Mouse (Mus musculus) heart, postnatal 0 days (tissue): ENCODE data around the gene Slc35f4. TPM values are rescaled to one million over a fixed set of nuclear protein-coding genes. Genes with fewer than 3 reads are reported as not detected.

Experiments
- ATAC-seq: fragments of 200-750 bp; cut with Nextera tagmentation; 2 replicates; pipeline ENCODE4 v1.8.0; 2017; ENCODE audit warnings: low read depth, moderate number of reproducible peaks, moderate library complexity; ENCODE audit not compliant: insufficient read depth
- DNase-seq: peaks from one replicate; pipeline ENCODE4 v3.0.0-alpha.2; 2016; ENCODE audit warnings: low spot score
- H3K27ac ChIP-seq: fragments of 300-500 bp; sonication (generic); 2 replicates; pipeline ENCODE4 v1.5.1; 2014; ENCODE audit warnings: low read depth, mild to moderate bottlenecking
- H3K27me3 ChIP-seq: fragments of 300-500 bp; sonication (generic); 2 replicates; pipeline ENCODE4 v1.6.1; 2014; ENCODE audit warnings: low read length, mixed read lengths; ENCODE audit not compliant: control insufficient read depth, insufficient read depth
- H3K36me3 ChIP-seq: fragments of 300-500 bp; sonication (generic); replicated peaks from 2 replicates; pipeline ENCODE4 v1.6.1; 2014; ENCODE audit warnings: low read length, mixed read lengths; ENCODE audit not compliant: control insufficient read depth, insufficient read depth
- H3K4me1 ChIP-seq: fragments of 300-500 bp; sonication (generic); 2 replicates; pipeline ENCODE4 v1.6.1; 2014; ENCODE audit warnings: antibody characterized with exemption; ENCODE audit not compliant: control insufficient read depth, insufficient read depth
- H3K4me2 ChIP-seq: fragments of 300-500 bp; sonication (generic); 2 replicates; pipeline ENCODE4 v1.6.1; 2014; ENCODE audit warnings: low read depth, mild to moderate bottlenecking, low read length, moderate library complexity
- H3K4me3 ChIP-seq: fragments of 300-500 bp; sonication (generic); 2 replicates; pipeline ENCODE4 v1.5.1; 2014; ENCODE audit warnings: low read depth, low read length
- H3K9ac ChIP-seq: fragments of 300-500 bp; sonication (generic); replicated peaks from 2 replicates; pipeline ENCODE4 v1.6.1; 2014; ENCODE audit warnings: low read depth, low read length, mixed read lengths
- H3K9me3 ChIP-seq: fragments of 300-500 bp; sonication (generic); replicated peaks from 2 replicates; pipeline ENCODE4 v1.6.1; 2016; ENCODE audit warnings: low read length; ENCODE audit not compliant: control insufficient read depth
- CTCF ChIP-seq: IDR thresholded peaks from 2 replicates; pipeline ENCODE4 v1.5.1; 2016; ENCODE audit warnings: antibody characterized with exemption, control low read depth, low read depth
- EP300 ChIP-seq: IDR thresholded peaks from 2 replicates; pipeline ENCODE4 v1.6.1; 2016; ENCODE audit warnings: antibody characterized with exemption, low read depth
- WGBS: fragments of 180-500 bp; shearing (Covaris S2); extraction: QIAGEN DNeasy Blood & Tissue Kit; methylation state at CpG from one replicate; pipeline ENCODE4 v1.1.7; 2014; 5-methylcytosine and 5-hydroxymethylcytosine counted together
- polyA plus RNA-seq: library from polyadenylated mRNA; unstranded; fragments of >200 nt; fragmentation: Nextera tagmentation; extraction: Ambion mirVana; gene quantifications from 2 replicates; pipeline ENCODE4 v1.2.1, GENCODE M21; 2015
- total RNA-seq: library from RNA; depleted of rRNA; stranded (reverse); fragments of >200 nt; gene quantifications from 2 replicates; pipeline ENCODE4 v1.2.3, GENCODE M21; 2014; ENCODE audit warnings: low replicate concordance; rRNA removed

Gene Slc35f4
- total RNA-seq (not detected in 2 replicates), polyA plus RNA-seq (0.12 and 0.14 TPM in 2 replicates)

DNA sequence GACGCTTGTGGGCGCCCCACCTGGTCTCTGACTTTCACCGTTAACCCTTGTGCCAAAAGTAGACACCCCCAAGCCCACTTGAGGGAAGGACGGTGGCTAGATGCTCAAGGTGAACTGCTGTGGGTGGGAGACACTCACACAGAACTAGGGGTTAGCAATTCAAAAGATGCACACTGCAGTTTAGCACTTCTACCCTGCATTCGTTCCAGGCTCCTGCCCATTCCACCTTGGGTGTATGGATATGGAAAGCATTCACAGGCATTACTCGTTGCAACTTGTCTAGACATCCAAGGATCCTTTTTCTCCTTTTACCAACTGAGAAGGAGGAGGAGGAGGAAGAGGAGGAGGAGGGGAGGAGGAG is at the start of gene Slc35f4:
Gene Slc35f4, minus strand, starts transcription at position 116 of the 361 bp plus-strand sequence.
- Histone ChIP-seq H3K4me1 (no peaks in the 10 kb centered on the region), H3K9ac (no peak within 1 kb of the TSS), H3K4me2 (peak within 1 kb of the TSS; percentile 45), H3K4me3 (peak within 1 kb of the TSS; percentile 12; the same call in 1 of the 2 replicates), H3K36me3 (no peaks in the 10 kb centered on the region), H3K9me3 (no peaks in the 10 kb centered on the region), H3K27me3 (0 out of 2 replicates have a peak, but pooled peaks cover 3% of the 10 kb centered on the region), H3K27ac (no peak within 1 kb of the TSS)
- WGBS: 11% methylated on average over 6 of the region's 6 CpGs
- ATAC-seq (no peak), DNase-seq (no peak)
- no peak for TF ChIP-seq CTCF
- TF ChIP-seq EP300: no peak

DNA sequence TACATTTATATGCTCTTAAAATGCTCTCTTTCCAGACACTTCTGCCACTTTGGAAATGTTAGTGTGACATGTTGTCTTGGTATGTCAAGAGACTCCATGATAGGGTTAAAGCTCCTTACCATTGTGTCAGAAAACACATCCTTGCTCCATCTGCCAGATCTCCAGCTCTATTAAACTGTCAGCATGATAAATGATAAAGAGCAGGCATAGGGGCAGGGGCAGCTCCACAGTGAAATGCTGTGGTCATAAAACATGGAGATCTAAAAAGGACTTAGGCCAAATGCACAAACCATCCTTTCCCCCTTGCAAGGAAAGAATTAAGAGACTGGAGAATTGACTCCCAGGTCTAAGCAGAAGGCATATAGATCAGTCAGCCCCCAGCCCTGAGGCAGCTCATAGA is 42.5 kb upstream of the Slc35f4 start:
- H3K4me1 ChIP-seq: no peaks in the 10 kb centered on the region
- no peaks in the 10 kb centered on the region for H3K9me3 ChIP-seq
- H3K27me3 ChIP-seq: no peaks in the 10 kb centered on the region
- no peak for DNase-seq
- H3K36me3 ChIP-seq: no peaks in the 10 kb centered on the region
- no peak overlapping the region for H3K4me2 ChIP-seq
- H3K9ac ChIP-seq: no peak overlapping the region
- H3K4me3 ChIP-seq: no peak overlapping the region
- TF ChIP-seq CTCF (no peak), EP300 (no peak)
- no peak for ATAC-seq
- no peak overlapping the region for H3K27ac ChIP-seq

- Histone ChIP-seq H3K4me2 (no peak overlapping the region), H3K27ac (no peak overlapping the region), H3K9me3 (no peaks in the 10 kb centered on the region), H3K27me3 (no peaks in the 10 kb centered on the region), H3K36me3 (no peaks in the 10 kb centered on the region), H3K9ac (no peak overlapping the region), H3K4me1 (no peaks in the 10 kb centered on the region), H3K4me3 (no peak overlapping the region)
- 66% methylated on average over 2 of the region's 2 CpGs for WGBS
- DNase-seq (no peak), ATAC-seq (no peak)
- no peak for TF ChIP-seq EP300
Measured at GRCm38 (mm10) chr14:49560706-49561105, 34.9 kb upstream of the Slc35f4 start.

- Histone ChIP-seq H3K36me3 (no peaks in the 10 kb centered on the region), H3K9ac (no peak overlapping the region), H3K4me3 (no peak overlapping the region), H3K9me3 (no peaks in the 10 kb centered on the region), H3K27ac (no peak overlapping the region), H3K4me2 (no peak overlapping the region), H3K4me1 (no peaks in the 10 kb centered on the region), H3K27me3 (no peaks in the 10 kb centered on the region)
- no peak for ATAC-seq
- TF ChIP-seq EP300 (no peak), CTCF (peak; percentile 79)
- peak; percentile 29 for DNase-seq
- WGBS: 23% methylated on average over 1 of the region's 1 CpGs
Measured at GRCm38 (mm10) chr14:49540104-49540503, 14.3 kb upstream of the Slc35f4 start.

- Histone ChIP-seq H3K27me3 (0 out of 2 replicates have a peak, but pooled peaks cover 3% of the 10 kb centered on the region), H3K4me1 (no peaks in the 10 kb centered on the region), H3K4me3 (peak overlapping the region; percentile 12; the same call in 1 of the 2 replicates), H3K27ac (no peak overlapping the region), H3K36me3 (no peaks in the 10 kb centered on the region), H3K9me3 (no peaks in the 10 kb centered on the region), H3K9ac (no peak overlapping the region), H3K4me2 (peak overlapping the region; percentile 45)
- DNase-seq: peak; percentile 72
- peak; percentile 94 for ATAC-seq
- no peak for TF ChIP-seq CTCF
- no peak for TF ChIP-seq EP300
- WGBS: 1% methylated on average over 56 of the region's 63 CpGs
Measured at GRCm38 (mm10) chr14:49525176-49525930, 493 bp downstream of the Slc35f4 start.

DNA sequence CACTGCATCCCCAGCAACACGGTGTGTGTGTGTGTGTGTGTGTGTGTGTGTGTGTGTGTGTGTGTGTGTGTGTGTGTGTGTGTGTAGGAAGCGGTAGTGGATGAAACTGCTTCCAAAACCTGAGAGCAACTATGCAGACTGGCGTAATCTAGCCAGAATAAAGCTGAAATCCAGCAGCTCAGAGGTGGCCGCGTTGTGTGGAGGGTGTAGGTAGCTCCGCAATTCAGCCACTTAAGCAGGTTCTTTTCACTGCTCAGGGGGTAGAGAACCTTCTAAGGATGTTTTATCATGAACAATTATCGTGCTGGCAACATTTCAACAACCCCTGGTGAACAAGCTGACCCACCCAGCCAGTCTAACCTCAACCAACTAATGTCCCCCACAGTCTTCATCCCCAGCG is 1.2 kb downstream of the Slc35f4 start:
- TF ChIP-seq EP300: no peak
- TF ChIP-seq CTCF: no peak
- H3K4me2 ChIP-seq: no peak overlapping the region
- 61% methylated on average over 8 of the region's 8 CpGs for WGBS
- no peak for ATAC-seq
- no peaks in the 10 kb centered on the region for H3K4me1 ChIP-seq
- H3K9me3 ChIP-seq: no peaks in the 10 kb centered on the region
- H3K27ac ChIP-seq: no peak overlapping the region
- 0 out of 2 replicates have a peak, but pooled peaks cover 3% of the 10 kb centered on the region for H3K27me3 ChIP-seq
- H3K36me3 ChIP-seq: no peaks in the 10 kb centered on the region
- DNase-seq: no peak
- H3K4me3 ChIP-seq: no peak overlapping the region
- no peak overlapping the region for H3K9ac ChIP-seq
